Mouse (Mus musculus) cerebellum, adult 2 months (tissue): ENCODE data around the gene Prpf38b.

Experiments
- CTCF ChIP-seq: fragments of 200-500 bp; IDR thresholded peaks from 2 replicates; pipeline ENCODE4 v1.5.1; 2011; ENCODE audit warnings: low read depth, mild to moderate bottlenecking, control low read depth, low read length, moderate library complexity, borderline replicate concordance; ENCODE audit not compliant: insufficient read depth
- POLR2A ChIP-seq: fragments of 200-500 bp; IDR thresholded peaks from 2 replicates; pipeline ENCODE4 v1.6.1; 2011; ENCODE audit warnings: low read length, control low read depth, borderline replicate concordance; ENCODE audit not compliant: insufficient read depth

- no peak for TF ChIP-seq CTCF
- no peak for TF ChIP-seq POLR2A
Measured at GRCm38 (mm10) chr3:108916857-108917256, 5.3 kb upstream of the Prpf38b start.
